Mouse (Mus musculus) right cerebral cortex, adult 18-20 months (tissue): ENCODE data around the gene Cd34.

Experiments
- DNase-seq: peaks from one replicate; pipeline ENCODE4 v3.0.0; 2022; ENCODE audit warnings: mixed read lengths

The Cd34 gene

DNA sequence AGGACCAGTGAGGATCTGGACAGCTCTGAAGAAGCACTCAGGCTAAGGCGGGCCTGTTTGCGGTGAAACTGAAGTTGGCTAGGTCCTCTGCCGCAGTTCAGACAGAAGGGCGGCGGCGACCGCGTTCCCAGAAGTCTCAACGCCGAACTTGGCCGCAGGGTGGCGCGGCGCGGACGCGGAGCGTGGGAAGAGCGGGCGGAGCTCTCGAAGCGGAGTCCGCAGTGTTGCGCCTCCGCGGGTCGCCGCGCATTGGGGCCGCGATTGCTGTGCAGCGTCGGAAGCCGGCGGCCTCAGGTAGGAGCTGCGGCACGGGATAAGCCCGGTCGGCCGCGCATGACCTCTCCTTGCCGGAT lies 37.5 kb downstream of the Cd34 start:
- DNase-seq: peak; percentile 94

DNA sequence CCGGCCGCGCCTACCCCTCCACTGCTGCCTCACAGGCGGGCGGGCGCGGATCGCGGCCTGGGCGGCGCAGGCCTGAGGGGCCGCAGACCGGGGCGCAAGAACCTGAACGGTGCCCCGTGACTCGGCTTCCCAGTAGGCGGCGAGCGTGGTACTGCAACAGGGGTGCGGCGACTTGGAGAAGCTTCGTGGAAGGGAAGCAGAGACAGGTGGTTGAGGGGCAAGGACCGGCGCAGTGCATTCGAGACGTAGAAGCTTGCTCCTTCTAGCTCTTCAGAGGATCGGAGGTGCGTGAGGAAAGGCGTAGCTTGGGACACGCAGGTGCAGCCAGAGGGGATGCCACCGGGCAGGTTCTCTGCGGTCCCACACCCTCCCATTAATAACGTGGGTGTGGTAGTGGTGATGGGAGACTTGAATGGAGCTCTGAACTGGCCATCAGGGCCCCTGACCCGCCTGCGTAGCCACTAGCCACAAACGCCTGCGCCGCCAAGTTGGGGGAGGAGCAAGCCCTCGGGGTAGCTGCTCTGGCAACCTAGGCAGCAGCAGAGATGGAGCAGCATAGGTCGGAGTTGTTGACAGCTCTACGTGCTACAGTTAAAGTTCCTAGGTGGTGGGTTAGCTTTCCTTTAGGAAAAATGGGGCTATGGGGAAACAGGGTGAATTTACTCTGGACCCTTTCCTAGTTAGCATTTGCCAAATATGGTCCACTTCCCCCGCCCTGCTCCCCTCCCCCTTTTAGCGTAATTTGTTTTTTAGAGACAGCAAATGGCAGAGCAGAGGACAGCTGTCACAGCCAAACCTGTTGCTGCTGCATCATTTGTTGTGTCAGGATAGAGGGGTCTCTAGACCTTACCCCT lies 38.1 kb downstream of the Cd34 start:
- DNase-seq: peak; percentile 81

DNA sequence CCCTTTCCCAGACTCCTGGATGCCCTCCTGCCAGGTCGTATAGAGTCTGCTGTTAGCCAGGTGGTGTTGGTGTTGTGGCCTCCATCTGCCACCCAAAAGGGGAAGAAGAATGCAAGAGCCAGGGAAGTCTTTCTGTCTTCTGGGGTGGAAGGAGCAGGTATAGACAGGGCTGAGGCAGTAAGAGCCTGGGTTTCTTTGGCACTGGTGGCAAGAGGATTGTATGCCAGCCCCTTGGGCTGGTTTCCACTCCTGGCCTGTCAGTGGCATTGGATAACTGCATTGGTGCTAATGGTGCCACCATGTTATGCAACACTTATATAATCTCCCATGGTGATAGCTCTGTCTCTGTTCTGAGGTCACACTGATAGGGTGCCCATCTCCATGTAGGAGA lies 38.7 kb downstream of the Cd34 start:
- peak; percentile 26 for DNase-seq

DNA sequence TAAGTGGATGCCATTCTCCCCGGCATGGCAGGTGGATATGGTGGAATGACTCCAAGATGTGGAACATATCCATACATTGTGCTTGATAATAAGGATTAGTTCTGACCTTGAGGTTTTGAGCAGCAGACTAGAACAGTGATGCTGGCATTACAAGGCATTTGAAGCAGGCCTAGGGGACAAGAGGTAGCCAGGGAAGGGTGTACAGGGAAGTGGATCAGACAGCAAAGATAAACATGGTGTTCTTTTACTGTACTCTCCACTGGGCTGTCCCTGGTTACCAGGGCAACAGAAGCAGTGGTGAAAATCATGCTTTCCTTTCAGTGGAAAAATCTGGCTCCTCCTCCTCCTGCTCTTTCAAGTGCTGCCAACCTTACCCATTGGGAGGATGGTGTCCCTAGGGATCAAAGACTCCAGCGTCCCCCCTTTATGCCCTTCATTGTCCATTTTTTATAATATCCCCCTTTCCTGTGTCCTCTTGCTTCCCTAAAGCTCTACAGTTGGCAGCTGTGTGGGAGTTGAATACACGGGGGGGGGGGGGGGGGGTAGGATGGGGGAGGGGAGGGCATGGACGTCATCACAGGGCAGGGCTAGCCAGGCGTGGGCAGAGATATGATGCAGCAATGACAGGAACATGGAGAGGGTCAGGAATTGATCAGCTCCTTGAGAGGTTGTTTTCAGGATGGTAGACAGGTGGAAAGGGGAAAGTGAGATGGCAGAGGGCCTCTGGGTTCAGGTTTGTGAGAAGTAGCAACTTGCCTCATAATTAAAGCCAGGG lies 39.5 kb downstream of the Cd34 start:
- peak; percentile 76 for DNase-seq

DNA sequence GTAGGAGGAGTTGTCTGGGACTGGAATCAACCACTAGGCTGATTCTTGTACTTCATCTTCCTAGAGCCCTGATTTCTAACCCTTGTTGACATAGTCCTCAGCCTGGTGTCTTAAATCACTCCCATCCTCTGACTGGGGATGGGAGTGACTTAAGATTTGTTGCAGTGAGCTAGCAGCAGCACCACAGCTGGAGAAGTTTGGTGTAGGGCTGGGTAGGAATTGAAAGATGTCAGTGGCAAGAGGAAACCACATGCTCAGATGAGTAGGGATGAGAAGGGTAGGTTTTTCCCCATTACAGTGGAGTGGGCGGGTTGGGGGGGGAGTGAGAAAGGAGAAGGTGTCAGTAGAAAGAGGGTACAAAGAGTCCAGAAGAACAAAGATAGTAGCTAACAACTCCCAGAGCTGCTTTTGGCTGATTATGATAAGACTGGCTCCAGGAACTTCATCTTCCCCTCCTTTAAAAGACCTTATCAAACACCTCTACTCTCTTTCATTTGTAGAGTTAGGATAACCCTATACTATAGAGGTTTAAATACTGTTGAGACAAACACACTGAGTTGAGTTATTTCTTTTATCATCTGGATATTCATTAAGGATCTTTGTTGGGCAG lies 42.3 kb downstream of the Cd34 start:
- DNase-seq: no peak

DNA sequence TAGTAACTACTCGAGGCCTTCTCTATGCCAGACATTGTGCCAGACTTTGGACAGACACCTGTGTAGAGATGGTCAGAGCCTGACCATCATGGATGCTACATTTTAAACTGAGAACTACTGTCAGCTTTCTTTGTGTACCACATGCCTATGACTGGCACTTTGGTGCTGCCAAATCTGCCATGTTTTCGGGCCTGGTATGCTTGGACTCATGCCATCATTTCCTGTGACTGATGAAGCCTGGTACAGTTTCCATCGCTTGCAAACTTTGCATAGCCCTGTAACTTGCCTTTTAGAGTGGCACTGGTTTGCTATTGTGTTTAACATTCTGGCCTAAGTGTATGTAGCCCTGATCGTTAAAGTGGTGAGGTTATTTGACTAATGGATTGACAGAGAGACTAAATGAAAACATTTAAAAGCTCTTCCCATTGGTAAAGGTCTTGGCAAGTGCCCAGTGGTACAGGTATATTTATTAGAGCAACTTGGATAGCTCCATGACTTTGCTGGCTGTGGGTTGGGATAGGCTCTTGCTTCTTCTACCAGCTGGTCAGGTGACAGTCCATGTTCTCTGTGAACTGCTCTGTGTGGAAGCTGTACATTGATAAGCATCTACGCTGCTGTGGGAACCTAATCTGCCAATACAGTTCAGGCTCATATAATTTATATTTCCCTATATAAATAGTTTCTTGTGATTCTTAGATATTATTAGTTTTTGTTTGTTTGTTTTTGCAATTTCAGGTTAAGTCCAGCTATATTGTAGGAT lies 44.5 kb downstream of the Cd34 start:
- no peak for DNase-seq

DNA sequence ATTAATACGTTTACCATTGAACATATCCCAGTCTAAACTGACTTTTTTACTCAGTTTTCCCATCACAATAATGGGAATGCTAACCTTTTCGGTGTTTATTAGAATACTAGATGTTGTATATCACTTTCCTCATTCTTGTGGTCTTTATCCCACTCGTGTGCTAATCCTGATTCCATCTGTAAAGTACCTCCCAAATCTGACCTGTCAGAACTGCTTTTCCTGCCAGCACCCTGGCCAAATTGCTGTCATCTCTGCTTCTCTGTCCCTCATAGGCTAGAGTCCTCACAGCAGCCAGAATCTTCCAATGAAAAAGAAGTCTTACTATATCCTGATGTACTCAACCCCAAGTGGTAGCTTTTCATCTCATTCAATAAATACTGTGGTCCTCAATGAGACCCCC lies 46.3 kb downstream of the Cd34 start:
- DNase-seq: no peak

DNA sequence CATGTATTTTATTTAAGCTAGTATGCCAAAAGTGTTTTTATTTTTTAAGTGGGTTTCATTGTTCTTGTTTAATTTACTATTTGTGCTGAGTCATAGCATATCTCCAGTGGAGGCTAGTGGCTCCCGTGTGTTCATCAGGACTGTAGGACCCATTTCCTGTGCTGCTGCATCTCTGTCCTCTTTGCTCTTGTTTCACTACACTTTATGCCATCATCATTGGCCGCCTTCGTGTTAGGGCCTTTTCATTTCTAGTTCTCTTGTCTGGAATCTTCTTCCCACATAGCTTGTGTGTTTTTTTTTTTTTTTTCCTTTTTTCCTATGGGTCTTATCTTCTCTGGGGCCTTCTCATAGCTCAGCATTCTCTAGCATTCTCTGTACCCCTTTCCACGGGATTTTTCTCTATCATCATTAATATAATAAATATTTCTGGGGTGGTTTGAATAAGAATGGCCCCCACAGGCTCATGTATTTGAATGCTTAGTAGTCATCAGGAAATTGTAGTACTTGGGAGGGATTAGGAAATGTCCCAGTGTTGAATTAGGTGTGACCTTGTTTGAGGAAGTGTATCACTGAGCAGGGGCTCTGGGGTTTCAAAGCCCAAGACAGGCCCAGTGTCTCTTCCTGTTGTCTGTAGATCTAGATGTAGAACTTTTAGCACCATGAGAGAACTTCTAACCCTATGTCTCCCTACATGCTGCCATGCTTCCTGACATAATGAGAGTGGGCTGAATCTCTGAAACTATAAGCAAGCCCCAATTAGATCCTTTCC lies 47.0 kb downstream of the Cd34 start:
- DNase-seq: no peak

DNA sequence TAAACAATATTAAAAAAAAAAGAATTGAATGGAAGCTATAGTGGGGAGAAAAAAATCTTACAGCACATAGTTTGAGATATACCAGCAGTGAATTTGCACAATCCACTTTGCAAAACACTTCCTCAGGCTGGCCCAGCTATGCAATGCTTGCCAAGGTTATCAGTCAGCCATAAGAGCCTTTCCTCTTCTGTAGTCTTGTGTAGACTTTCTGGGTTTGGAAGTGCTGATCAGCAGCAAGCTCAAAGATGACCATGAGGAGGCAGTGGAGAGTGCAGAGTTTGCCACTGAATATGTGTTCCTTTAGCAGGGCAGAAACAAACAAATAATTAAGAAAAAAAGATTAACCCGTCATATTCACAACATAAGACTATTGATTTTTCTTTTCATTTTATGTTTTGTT lies 50.4 kb downstream of the Cd34 start:
- no peak for DNase-seq

DNA sequence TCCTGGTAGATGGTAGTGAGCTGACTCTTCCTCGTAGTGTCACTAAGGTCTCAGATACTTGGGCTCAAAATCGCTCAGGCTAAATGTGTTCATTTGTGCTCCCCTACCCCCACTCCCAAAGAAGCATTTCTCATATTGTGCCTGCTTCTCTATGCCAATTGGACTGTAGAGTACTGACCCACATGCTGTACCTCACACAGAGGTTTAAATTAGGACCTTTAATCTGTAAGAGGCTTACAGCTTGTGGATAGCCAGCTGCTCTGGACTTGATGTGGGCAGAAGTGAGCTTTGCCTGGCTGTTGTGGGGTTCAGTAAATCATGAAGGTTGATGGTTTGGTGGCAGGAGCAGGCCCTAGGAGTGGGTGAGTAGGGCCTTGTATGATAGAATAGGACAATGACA lies 52.4 kb downstream of the Cd34 start:
- no peak for DNase-seq

DNA sequence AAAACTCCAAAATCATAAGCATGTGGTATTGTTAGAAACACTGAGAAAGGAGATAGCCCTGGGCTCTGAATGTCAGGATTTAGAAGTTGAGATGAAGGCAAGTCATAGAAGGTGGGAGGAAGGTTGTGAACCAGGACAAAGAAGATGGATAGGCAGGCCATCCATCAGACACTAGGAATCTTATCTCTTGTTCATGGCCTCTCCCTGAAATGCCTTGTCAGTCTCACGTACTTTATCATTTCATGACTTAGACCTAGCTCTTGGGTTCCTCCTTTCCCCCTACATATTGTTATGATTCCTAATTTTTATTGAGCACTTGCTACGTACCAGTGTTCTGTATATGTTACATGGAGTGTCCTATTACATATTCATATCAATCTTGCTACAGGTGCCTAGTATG lies 53.0 kb downstream of the Cd34 start:
- no peak for DNase-seq

DNA sequence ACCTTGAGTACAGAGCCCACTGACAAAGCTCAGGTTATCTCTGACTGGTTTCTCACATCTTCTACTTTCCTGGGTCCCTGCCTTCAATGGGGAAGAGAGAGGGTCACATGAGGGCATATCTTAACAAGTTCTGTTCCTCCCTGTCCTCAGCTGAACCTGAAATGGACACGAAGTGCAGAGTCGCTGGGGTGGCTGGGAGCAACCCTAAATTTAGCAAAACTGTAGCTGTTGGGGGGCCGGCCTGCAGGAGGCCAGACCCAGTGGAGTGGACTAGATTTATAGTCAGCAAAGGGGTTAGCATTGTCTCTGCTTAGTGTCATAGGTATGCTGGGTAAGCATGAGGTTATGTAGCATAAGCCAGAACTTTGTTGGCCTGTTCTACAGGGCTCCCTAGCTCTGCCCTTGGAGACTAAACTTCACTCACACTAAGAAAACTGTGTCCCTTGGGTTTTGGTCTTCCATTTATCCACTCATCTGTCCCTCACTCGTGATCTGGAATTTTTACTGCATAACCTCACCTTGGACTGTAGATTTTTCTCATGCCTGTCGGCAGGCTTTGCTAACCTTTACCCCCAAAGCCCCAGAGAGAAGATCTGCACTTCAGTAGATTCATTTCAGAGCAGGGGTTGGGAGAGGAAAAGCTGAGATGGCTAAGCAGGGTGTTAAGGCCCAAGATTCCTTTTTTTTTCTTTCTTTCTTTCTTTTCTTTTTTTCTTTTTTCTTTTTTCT lies 54.1 kb downstream of the Cd34 start:
- no peak for DNase-seq

DNA sequence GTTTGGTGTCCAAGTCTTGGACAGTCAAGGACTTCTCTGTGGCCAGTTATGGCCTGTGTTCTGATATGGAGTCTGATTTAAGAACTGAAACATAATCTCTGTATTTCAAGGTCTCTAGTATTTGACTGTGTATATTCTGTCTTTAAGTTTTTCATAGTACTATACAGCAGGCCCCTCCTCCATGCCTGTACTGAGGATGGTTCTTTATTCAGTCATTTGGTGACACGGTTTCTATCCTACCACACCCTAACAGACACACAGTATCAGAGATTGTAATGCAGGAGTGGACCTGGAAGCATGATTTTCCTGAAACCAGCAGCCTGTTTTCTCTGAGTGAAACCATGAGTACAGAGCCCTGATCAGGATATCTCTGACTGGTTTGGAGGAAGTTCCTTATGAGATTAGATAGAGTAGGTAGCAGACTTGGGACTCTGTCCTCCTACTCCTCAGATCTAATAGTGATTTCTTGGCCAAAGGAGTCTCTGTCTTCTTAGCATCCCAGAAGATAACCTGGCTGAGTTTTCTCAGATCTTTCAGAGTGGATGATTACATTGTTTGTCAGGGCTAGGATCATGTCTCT lies 54.9 kb downstream of the Cd34 start:
- DNase-seq: no peak

DNA sequence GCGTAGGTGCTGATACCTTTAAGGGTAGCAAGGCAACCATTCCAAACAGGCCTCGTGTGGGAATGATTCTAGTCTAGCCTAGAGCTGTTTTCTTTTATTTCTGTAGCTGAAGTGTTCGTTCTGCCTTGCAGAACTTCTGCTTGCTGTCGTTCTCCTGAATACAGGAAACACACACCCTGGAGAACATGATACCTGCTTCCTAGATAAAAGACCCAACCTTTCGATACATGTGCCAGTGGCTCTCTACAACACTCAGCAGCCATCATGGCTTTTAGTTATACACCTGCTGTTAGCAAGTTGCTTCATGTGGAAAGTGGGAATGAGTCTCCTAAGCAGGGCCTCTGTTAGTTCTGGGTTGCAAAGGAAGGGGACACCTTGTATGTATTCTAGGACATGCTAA lies 55.6 kb downstream of the Cd34 start:
- no peak for DNase-seq

DNA sequence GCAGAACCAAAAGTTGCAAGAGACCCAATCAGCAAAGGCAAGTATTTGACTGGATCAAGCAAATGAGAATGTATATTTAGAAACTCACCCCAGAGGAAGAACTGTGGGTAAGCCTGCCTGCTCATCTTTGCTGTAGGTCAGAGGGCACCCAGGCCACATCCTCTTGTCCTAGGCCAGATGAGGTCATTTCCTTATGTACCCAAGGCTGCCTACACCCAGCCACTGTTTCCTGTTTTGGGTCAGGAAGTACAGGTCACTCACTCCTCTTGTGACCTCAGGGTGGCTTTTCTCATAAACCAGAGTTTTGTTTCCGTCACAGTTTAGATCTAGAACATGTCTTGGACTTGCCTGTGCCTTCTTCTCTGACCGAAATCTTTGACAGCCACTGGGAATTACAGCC lies 56.6 kb downstream of the Cd34 start:
- no peak for DNase-seq

DNA sequence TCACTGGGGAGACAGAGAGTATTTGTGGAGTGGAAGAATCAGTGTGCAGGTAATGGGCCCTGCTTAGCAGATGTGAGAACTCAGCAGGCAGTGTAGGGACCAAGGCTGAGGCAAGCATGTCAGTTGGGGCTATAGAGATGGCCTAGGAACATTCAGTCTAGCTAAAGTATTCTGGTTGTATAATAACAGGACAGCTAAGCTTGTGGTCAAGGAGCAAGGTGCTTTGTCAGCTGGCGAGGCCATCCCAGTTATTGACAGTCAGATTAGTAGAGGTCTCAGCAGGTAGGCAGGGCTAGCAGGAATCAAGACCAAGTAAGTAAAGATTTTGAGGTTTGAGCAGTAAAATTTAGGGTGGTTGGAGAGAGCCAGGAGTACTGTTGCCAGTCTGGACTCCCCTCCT lies 59.8 kb downstream of the Cd34 start:
- no peak for DNase-seq

DNA sequence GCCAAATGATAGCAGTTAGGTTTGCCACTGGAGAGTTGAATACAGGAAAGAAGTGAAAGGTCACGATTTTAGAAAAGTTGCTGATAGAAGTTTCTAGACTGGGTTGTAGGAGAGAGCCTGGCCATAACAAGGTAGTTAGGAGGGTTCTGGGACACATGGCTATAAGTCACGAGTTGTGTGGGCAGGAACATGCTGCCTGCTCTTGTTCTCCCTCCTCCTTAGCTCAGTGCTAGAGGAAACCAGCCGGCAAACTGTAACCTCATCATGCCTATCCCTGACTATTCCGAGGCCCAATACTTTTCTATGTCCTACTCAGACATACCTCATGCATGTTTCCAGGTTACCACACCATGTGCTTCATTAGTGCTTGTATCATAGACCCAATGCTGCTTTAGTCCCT lies 64.7 kb downstream of the Cd34 start:
- DNase-seq: no peak

DNA sequence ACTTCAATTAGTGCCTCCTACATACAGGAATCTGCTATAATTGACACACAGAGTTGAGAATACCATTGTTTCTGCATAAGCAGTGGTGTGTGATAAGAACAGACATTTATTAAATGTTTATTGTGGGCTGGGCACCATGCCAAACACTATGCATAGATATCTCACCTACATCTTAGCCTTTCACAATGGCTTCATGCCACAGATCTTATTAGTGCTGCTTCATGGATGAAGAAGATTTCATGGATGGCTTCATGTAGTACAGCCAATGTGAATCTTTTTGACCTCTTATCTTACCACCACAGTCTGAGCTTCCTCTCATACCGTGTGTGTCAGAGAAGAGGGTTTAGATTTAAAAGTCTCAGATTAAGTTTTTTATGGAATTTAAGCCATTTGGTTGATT lies 65.6 kb downstream of the Cd34 start:
- no peak for DNase-seq

DNA sequence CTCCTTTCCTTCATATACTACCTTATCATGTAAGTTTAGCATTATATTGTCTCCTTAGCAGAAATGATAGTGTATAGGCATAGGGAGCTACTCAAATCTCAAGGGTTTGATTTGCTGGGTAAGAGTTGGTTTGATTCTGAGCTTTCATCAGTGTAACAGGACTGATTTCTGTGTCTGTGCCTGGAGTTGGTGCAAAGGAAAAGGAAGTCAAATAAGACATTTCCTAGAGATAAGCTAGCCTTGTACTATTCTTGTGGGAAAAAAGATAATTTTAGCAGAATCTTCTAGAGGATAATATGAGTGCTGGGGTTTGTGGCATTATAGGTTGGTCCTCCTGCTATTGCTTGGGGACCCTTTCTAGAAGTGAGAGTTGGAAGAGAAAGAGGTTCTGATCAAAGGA lies 67.6 kb downstream of the Cd34 start:
- no peak for DNase-seq
